Mouse (Mus musculus) CD4-positive, CD25-positive, alpha-beta regulatory T cell, adult 4 months (primary cell): ENCODE measurements around the gene Lrrc32. TPM values are rescaled to one million over a fixed set of nuclear protein-coding genes. Genes with fewer than 3 reads are reported as not detected.
A peak's percentile ranks its signal among the peaks of the same experiment; 100 is the strongest.

Experiments
- ATAC-seq: one replicate; pipeline ENCODE4 v1.8.0; 2017
- polyA plus RNA-seq, 2 experiments: library from polyadenylated mRNA; unstranded; fragments of 100-300 nt; shearing (Covaris generic); gene quantifications; one replicate each; pipeline ENCODE4 v1.2.1; 2017

The Lrrc32 gene
- polyA plus RNA-seq, 2 experiments from 2014 or later, result 55.1 to 95.2 TPM

GRCm38 (mm10) chr7:98510961-98511958 is 22.2 kb downstream of the Lrrc32 start:
- ATAC-seq, result no peak

GRCm38 (mm10) chr7:98513251-98513650 is 24.2 kb downstream of the Lrrc32 start:
- ATAC-seq, result peak; percentile 98

- no peak for ATAC-seq
Measured at GRCm38 (mm10) chr7:98522576-98522975, 33.5 kb downstream of the Lrrc32 start.

GRCm38 (mm10) chr7:98523070-98523812 is 34.2 kb downstream of the Lrrc32 start:
- peak; percentile 33 for ATAC-seq

GRCm38 (mm10) chr7:98523813-98524361 is 34.8 kb downstream of the Lrrc32 start:
- ATAC-seq, result peak; percentile 70

- no peak for ATAC-seq
Measured at GRCm38 (mm10) chr7:98524401-98524800, 35.3 kb downstream of the Lrrc32 start.

- no peak for ATAC-seq
Measured at GRCm38 (mm10) chr7:98524869-98525699, 36.0 kb downstream of the Lrrc32 start.

GRCm38 (mm10) chr7:98527085-98527484 is 38.0 kb downstream of the Lrrc32 start:
- ATAC-seq, result no peak

- peak; percentile 12 for ATAC-seq
Measured at GRCm38 (mm10) chr7:98531612-98532011, 42.5 kb downstream of the Lrrc32 start.

GRCm38 (mm10) chr7:98532981-98533380 is 43.9 kb downstream of the Lrrc32 start:
- ATAC-seq, result peak; percentile 30

GRCm38 (mm10) chr7:98534432-98534855 is 45.4 kb downstream of the Lrrc32 start:
- peak; percentile 62 for ATAC-seq

GRCm38 (mm10) chr7:98535191-98535590 is 46.1 kb downstream of the Lrrc32 start:
- ATAC-seq, result peak; percentile 47

- ATAC-seq, result no peak
Measured at GRCm38 (mm10) chr7:98535882-98536281, 46.8 kb downstream of the Lrrc32 start.

- no peak for ATAC-seq
Measured at GRCm38 (mm10) chr7:98537210-98537966, 48.3 kb downstream of the Lrrc32 start.

GRCm38 (mm10) chr7:98537967-98538573 is 49.0 kb downstream of the Lrrc32 start:
- no peak for ATAC-seq

- no peak for ATAC-seq
Measured at GRCm38 (mm10) chr7:98540879-98541278, 51.8 kb downstream of the Lrrc32 start.

- ATAC-seq, result no peak
Measured at GRCm38 (mm10) chr7:98541564-98541963, 52.5 kb downstream of the Lrrc32 start.

GRCm38 (mm10) chr7:98542267-98542666 is 53.2 kb downstream of the Lrrc32 start:
- ATAC-seq, result no peak

GRCm38 (mm10) chr7:98542731-98543142 is 53.7 kb downstream of the Lrrc32 start:
- no peak for ATAC-seq

- no peak for ATAC-seq
Measured at GRCm38 (mm10) chr7:98543853-98544370, 54.8 kb downstream of the Lrrc32 start.

- peak; percentile 62 for ATAC-seq
Measured at GRCm38 (mm10) chr7:98544556-98544955, 55.5 kb downstream of the Lrrc32 start.
